Mouse (Mus musculus): ENCODE results near the gene Gm29797. TPM values are rescaled to one million over a fixed set of nuclear protein-coding genes. Genes with fewer than 3 reads are reported as not detected.

The Gm29797 gene
- polyA plus RNA-seq, 1 experiment = not detected

GRCm38 (mm10) chr2:181658930-181659555 lies 2.2 kb downstream of the Gm29797 start:
- H3K4me1 ChIP-seq (ENCODE audit: control insufficient read depth, insufficient read depth, low read length) = peaks cover 9% of the 10 kb centered on the region
- no peaks in the 10 kb centered on the region for H3K36me3 ChIP-seq (ENCODE audit: control insufficient read depth, insufficient read depth, low read length)
- peak; percentile 26; the same call in 1 of the 2 replicates for TF ChIP-seq POLR2A (IDR thresholded peaks at IDR 0.05; ENCODE audit: control insufficient read depth, low read depth, low read length)
- peak; percentile 60; the same call in 1 of the 2 replicates for TF ChIP-seq CTCF (IDR thresholded peaks at IDR 0.05; ENCODE audit: control insufficient read depth, insufficient read depth, insufficient replicate concordance, low read depth, low read length)
- no peaks in the 10 kb centered on the region for H3K27me3 ChIP-seq (ENCODE audit: control insufficient read depth, insufficient read depth, low read length)
- peak overlapping the region; percentile 54; the same call in 1 of the 2 replicates for H3K27ac ChIP-seq (ENCODE audit: control insufficient read depth, insufficient read depth, low read depth, low read length)
- H3K4me3 ChIP-seq (ENCODE audit: control insufficient read depth, low read depth, low read length) = peak overlapping the region; percentile 77

DNA sequence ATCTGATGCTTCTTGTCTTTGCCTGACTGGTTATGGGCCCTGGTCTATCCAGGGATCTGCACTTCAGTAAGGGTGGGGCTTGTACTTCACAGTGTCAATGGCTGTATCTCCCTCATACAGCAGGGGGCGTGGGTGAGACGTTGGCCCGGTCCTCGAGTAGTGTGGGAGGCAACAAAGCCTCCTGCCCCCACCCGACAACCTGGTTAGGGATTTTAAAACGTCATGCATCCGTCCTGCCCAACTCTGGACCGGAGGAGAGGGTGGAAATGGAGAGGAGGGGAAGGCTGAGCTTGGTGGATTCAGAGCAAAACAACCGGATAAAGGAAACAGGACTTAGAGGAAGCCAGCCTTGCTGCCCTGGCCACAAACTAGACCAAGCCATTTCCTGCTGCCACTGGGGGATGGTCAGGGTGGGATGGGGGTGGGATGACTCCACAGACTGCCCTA lies 2.8 kb downstream of the Gm29797 start:
- Histone ChIP-seq H3K27ac (ENCODE audit: control insufficient read depth, insufficient read depth, low read depth, low read length) (peak overlapping the region; percentile 28; the same call in 1 of the 2 replicates), H3K36me3 (ENCODE audit: control insufficient read depth, insufficient read depth, low read length) (no peaks in the 10 kb centered on the region), H3K27me3 (ENCODE audit: control insufficient read depth, insufficient read depth, low read length) (no peaks in the 10 kb centered on the region), H3K4me3 (ENCODE audit: control insufficient read depth, low read depth, low read length) (peak overlapping the region; percentile 77), H3K4me1 (ENCODE audit: control insufficient read depth, insufficient read depth, low read length) (peaks cover 9% of the 10 kb centered on the region)
- TF ChIP-seq CTCF (IDR thresholded peaks at IDR 0.05; ENCODE audit: control insufficient read depth, insufficient read depth, insufficient replicate concordance, low read depth, low read length) = peak; percentile 81; the same call in 1 of the 2 replicates
- no peak for TF ChIP-seq POLR2A (IDR thresholded peaks at IDR 0.05; ENCODE audit: control insufficient read depth, low read depth, low read length)

GRCm38 (mm10) chr2:181662620-181663297 lies 5.9 kb downstream of the Gm29797 start:
- Histone ChIP-seq H3K27me3 (ENCODE audit: control insufficient read depth, insufficient read depth, low read length) (no peaks in the 10 kb centered on the region), H3K27ac (ENCODE audit: control insufficient read depth, insufficient read depth, low read depth, low read length) (no peak overlapping the region), H3K4me1 (ENCODE audit: control insufficient read depth, insufficient read depth, low read length) (peaks cover 9% of the 10 kb centered on the region), H3K4me3 (ENCODE audit: control insufficient read depth, low read depth, low read length) (no peak overlapping the region), H3K36me3 (ENCODE audit: control insufficient read depth, insufficient read depth, low read length) (no peaks in the 10 kb centered on the region)
- no peak for TF ChIP-seq POLR2A (IDR thresholded peaks at IDR 0.05; ENCODE audit: control insufficient read depth, low read depth, low read length)
- TF ChIP-seq CTCF (IDR thresholded peaks at IDR 0.05; ENCODE audit: control insufficient read depth, insufficient read depth, insufficient replicate concordance, low read depth, low read length) = no peak

- Histone ChIP-seq H3K27ac (ENCODE audit: control insufficient read depth, insufficient read depth, low read depth, low read length) (no peak overlapping the region), H3K4me1 (ENCODE audit: control insufficient read depth, insufficient read depth, low read length) (peaks cover 9% of the 10 kb centered on the region), H3K4me3 (ENCODE audit: control insufficient read depth, low read depth, low read length) (no peak overlapping the region), H3K27me3 (ENCODE audit: control insufficient read depth, insufficient read depth, low read length) (no peaks in the 10 kb centered on the region), H3K36me3 (ENCODE audit: control insufficient read depth, insufficient read depth, low read length) (no peaks in the 10 kb centered on the region)
- TF ChIP-seq CTCF (IDR thresholded peaks at IDR 0.05; ENCODE audit: control insufficient read depth, insufficient read depth, insufficient replicate concordance, low read depth, low read length) (no peak), POLR2A (IDR thresholded peaks at IDR 0.05; ENCODE audit: control insufficient read depth, low read depth, low read length) (no peak)
Measured at GRCm38 (mm10) chr2:181663298-181663630, 6.4 kb downstream of the Gm29797 start.

DNA sequence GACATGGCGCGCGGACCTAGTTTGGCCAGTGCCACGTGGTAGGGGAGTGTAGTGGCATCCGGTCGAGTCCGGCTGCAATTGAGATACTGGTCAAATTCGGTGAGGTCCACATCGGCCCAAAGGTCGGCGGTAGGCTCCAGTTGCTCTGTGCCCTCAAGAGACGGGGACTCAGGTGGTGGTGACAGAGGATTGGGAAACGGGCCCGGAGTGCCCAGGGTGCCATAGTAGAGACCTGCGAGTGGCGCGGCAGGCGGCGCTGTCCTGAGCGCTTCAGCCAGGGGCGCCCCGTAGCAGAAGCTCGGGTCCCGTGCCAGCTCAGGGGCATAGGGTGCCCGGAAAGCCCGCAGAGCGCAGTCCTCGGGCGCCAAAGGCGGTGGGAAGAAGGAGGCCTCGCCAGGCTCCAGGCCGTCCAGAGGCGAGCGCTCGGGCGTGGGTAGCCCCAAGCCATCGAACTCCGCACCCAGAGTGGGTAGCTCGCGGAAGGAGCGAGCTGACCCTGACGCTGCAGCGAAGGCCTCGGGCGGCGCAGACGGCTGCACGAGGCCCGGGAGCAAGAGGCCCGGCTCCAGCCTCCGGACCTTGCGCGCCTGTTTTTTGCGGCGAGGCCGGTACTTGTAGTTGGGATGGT lies 13.6 kb downstream of the Gm29797 start:
- H3K4me1 ChIP-seq (ENCODE audit: control insufficient read depth, insufficient read depth, low read length) = peaks cover 28% of the 10 kb centered on the region
- H3K4me3 ChIP-seq (ENCODE audit: control insufficient read depth, low read depth, low read length) = peak overlapping the region; percentile 82
- no peaks in the 10 kb centered on the region for H3K27me3 ChIP-seq (ENCODE audit: control insufficient read depth, insufficient read depth, low read length)
- H3K27ac ChIP-seq (ENCODE audit: control insufficient read depth, insufficient read depth, low read depth, low read length) = no peak overlapping the region
- H3K36me3 ChIP-seq (ENCODE audit: control insufficient read depth, insufficient read depth, low read length) = no peaks in the 10 kb centered on the region
- no peak for TF ChIP-seq POLR2A (IDR thresholded peaks at IDR 0.05; ENCODE audit: control insufficient read depth, low read depth, low read length)
- TF ChIP-seq CTCF (IDR thresholded peaks at IDR 0.05; ENCODE audit: control insufficient read depth, insufficient read depth, insufficient replicate concordance, low read depth, low read length) = no peak

DNA sequence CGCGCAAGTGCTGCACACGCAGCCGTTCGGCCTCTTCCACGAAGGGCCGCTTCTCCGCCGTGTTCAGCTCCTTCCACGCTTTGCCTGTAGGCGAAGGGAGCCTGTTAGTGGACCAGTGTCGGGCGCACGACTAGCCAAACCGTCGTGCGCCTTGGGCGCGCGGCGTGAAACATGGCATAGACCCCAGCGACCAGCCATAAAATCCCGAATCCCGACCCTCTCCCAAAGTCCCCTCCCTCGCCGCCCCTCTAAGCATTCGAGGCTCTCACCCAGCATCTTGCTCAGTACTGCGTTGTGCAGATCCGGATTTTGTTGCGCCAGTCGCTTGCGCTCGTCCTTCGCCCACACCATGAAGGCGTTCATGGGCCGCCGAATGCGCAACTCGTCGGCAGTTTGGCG lies 14.1 kb downstream of the Gm29797 start:
- Histone ChIP-seq H3K4me3 (ENCODE audit: control insufficient read depth, low read depth, low read length) (peak overlapping the region; percentile 82), H3K27ac (ENCODE audit: control insufficient read depth, insufficient read depth, low read depth, low read length) (no peak overlapping the region), H3K36me3 (ENCODE audit: control insufficient read depth, insufficient read depth, low read length) (no peaks in the 10 kb centered on the region), H3K4me1 (ENCODE audit: control insufficient read depth, insufficient read depth, low read length) (peaks cover 32% of the 10 kb centered on the region), H3K27me3 (ENCODE audit: control insufficient read depth, insufficient read depth, low read length) (no peaks in the 10 kb centered on the region)
- TF ChIP-seq POLR2A (IDR thresholded peaks at IDR 0.05; ENCODE audit: control insufficient read depth, low read depth, low read length) = no peak
- TF ChIP-seq CTCF (IDR thresholded peaks at IDR 0.05; ENCODE audit: control insufficient read depth, insufficient read depth, insufficient replicate concordance, low read depth, low read length) = no peak

GRCm38 (mm10) chr2:181671326-181671725 lies 14.5 kb downstream of the Gm29797 start, which contains the start of gene Sox18:
TSS of gene Sox18 (minus strand) at chr2:181671640.
- H3K27me3 ChIP-seq (ENCODE audit: control insufficient read depth, insufficient read depth, low read length) = no peaks in the 10 kb centered on the region
- H3K4me1 ChIP-seq (ENCODE audit: control insufficient read depth, insufficient read depth, low read length) = peaks cover 32% of the 10 kb centered on the region
- no peak for TF ChIP-seq POLR2A (IDR thresholded peaks at IDR 0.05; ENCODE audit: control insufficient read depth, low read depth, low read length)
- TF ChIP-seq CTCF (IDR thresholded peaks at IDR 0.05; ENCODE audit: control insufficient read depth, insufficient read depth, insufficient replicate concordance, low read depth, low read length) = no peak
- no peak within 1 kb of the TSS for H3K27ac ChIP-seq (ENCODE audit: control insufficient read depth, insufficient read depth, low read depth, low read length)
- H3K4me3 ChIP-seq (ENCODE audit: control insufficient read depth, low read depth, low read length) = peak within 1 kb of the TSS; percentile 82
- H3K36me3 ChIP-seq (ENCODE audit: control insufficient read depth, insufficient read depth, low read length) = no peaks in the 10 kb centered on the region

Data from testis, adult 2 months (tissue).